Mouse (Mus musculus) hindbrain, embryonic 15.5 days (tissue): ENCODE results near the gene Bdh2. TPM values are rescaled to one million over a fixed set of nuclear protein-coding genes. Genes with fewer than 3 reads are reported as not detected.

Source experiments
- ATAC-seq: fragments of 200-750 bp; cut with Nextera tagmentation; 2 replicates; pipeline ENCODE4 v1.8.0; 2017; ENCODE audit warnings: low read depth, moderate number of reproducible peaks, moderate TSS enrichment; ENCODE audit not compliant: low FRiP score
- H3K27ac ChIP-seq: fragments of 300-500 bp; sonication (generic); replicated peaks from 2 replicates; pipeline ENCODE4 v1.5.1; 2015; ENCODE audit warnings: mild to moderate bottlenecking, inconsistent platforms
- H3K27me3 ChIP-seq: fragments of 300-500 bp; sonication (generic); 2 replicates; pipeline ENCODE4 v1.6.1; 2015; ENCODE audit warnings: control low read depth, inconsistent platforms
- H3K36me3 ChIP-seq: fragments of 300-500 bp; sonication (generic); 2 replicates; pipeline ENCODE4 v1.6.1; 2015; ENCODE audit warnings: control low read depth, inconsistent platforms
- H3K4me1 ChIP-seq: fragments of 300-500 bp; sonication (generic); replicated peaks from 2 replicates; pipeline ENCODE4 v1.6.1; 2015; ENCODE audit warnings: control low read depth, inconsistent platforms
- H3K4me2 ChIP-seq: fragments of 300-500 bp; sonication (generic); 2 replicates; pipeline ENCODE4 v1.6.1; 2015; ENCODE audit warnings: moderate library complexity, mild to moderate bottlenecking, inconsistent platforms
- H3K4me3 ChIP-seq: fragments of 300-500 bp; sonication (generic); 2 replicates; pipeline ENCODE4 v1.5.1; 2015; ENCODE audit warnings: mild to moderate bottlenecking, inconsistent platforms
- H3K9ac ChIP-seq: fragments of 300-500 bp; sonication (generic); 2 replicates; pipeline ENCODE4 v1.6.1; 2015; ENCODE audit warnings: inconsistent platforms
- H3K9me3 ChIP-seq: fragments of 300-500 bp; sonication (generic); 2 replicates; pipeline ENCODE4 v1.6.1; 2016; ENCODE audit warnings: control low read depth, inconsistent platforms
- WGBS: fragments of 180-500 bp; shearing (Covaris S2); methylation state at CpG from one replicate; pipeline ENCODE4 v1.1.7; 2015; 5-methylcytosine and 5-hydroxymethylcytosine counted together
- polyA plus RNA-seq: library from polyadenylated mRNA; unstranded; fragments of >200 nt; fragmentation: Nextera tagmentation; extraction: Ambion mirVana; gene quantifications from 2 replicates; pipeline ENCODE4 v1.2.1, GENCODE M21; 2015

Gene Bdh2
- polyA plus RNA-seq: 3.5 and 3.6 TPM in 2 replicates

GRCm38 (mm10) chr3:135280669-135281415 is at the start of gene Bdh2:
Gene Bdh2, plus strand, starts transcription at chr3:135281221.
- Histone ChIP-seq H3K4me3 (no peak within 1 kb of the TSS), H3K9ac (peak within 1 kb of the TSS; percentile 22; the same call in 1 of the 2 replicates), H3K27ac (peak within 1 kb of the TSS; percentile 56), H3K36me3 (no peaks in the 10 kb centered on the region), H3K4me1 (peaks cover 5% of the 10 kb centered on the region; the same call in 1 of the 2 replicates), H3K4me2 (peak within 1 kb of the TSS; percentile 24; the same call in 1 of the 2 replicates), H3K9me3 (no peaks in the 10 kb centered on the region), H3K27me3 (no peaks in the 10 kb centered on the region)
- peak; percentile 92 for ATAC-seq
- WGBS: 24% methylated on average over 14 of the region's 14 CpGs

DNA sequence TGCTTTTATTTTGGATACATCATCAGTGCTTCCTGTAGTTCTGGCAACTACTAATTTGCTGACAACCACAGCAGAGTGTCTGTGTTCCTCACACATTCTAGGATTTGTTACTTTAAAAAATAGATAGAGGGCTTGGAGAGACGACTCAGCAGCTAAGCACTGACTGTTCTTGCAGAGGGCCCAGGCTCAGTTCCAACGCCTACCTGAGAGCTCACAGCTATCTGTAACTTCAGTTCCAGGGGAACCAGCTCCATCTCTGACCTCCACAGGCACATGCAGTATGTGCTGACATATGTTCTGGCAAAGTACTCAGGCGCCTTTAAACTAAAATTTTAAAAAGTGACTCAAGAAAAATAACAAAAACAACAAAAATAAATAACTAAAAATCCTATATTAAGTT is 49.0 kb upstream of the Bdh2 start:
- H3K4me1 ChIP-seq: no peaks in the 10 kb centered on the region
- no peak overlapping the region for H3K9ac ChIP-seq
- no peaks in the 10 kb centered on the region for H3K9me3 ChIP-seq
- H3K36me3 ChIP-seq: no peaks in the 10 kb centered on the region
- 88% methylated on average over 3 of the region's 3 CpGs for WGBS
- H3K4me2 ChIP-seq: no peak overlapping the region
- no peaks in the 10 kb centered on the region for H3K27me3 ChIP-seq
- no peak overlapping the region for H3K4me3 ChIP-seq
- H3K27ac ChIP-seq: no peak overlapping the region
- ATAC-seq: no peak

GRCm38 (mm10) chr3:135232462-135232861 is 48.6 kb upstream of the Bdh2 start:
- Histone ChIP-seq H3K4me3 (no peak overlapping the region), H3K27ac (no peak overlapping the region), H3K27me3 (no peaks in the 10 kb centered on the region), H3K9me3 (no peaks in the 10 kb centered on the region), H3K36me3 (no peaks in the 10 kb centered on the region), H3K9ac (no peak overlapping the region), H3K4me1 (no peaks in the 10 kb centered on the region), H3K4me2 (no peak overlapping the region)
- ATAC-seq: no peak
- 96% methylated on average over 3 of the region's 3 CpGs for WGBS

DNA sequence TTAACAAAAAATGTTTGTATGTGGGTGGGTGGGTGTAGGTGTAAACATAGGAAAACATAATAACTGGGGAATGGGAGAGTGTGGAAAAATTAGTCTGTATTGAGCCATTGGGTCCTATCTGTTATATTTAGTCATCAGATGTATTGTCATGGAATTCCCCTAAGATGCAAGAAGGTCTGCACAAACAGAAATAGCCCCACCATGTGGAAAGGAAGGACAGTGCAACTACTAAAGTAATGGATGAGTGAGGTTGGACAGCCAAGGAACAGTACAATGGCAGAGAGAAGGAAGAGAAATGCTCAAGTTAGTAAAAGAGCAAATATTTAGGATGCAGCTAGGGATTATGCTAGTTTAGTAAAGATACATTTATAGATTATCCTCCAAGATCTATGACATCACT is 35.3 kb upstream of the Bdh2 start:
- no peaks in the 10 kb centered on the region for H3K4me1 ChIP-seq
- H3K27ac ChIP-seq: no peak overlapping the region
- peaks cover 2% of the 10 kb centered on the region; the same call in 1 of the 2 replicates for H3K36me3 ChIP-seq
- ATAC-seq: no peak
- H3K27me3 ChIP-seq: no peaks in the 10 kb centered on the region
- no peak overlapping the region for H3K4me3 ChIP-seq
- H3K9ac ChIP-seq: no peak overlapping the region
- no peaks in the 10 kb centered on the region for H3K9me3 ChIP-seq
- H3K4me2 ChIP-seq: no peak overlapping the region

- Histone ChIP-seq H3K4me2 (no peak overlapping the region), H3K9me3 (no peaks in the 10 kb centered on the region), H3K27ac (no peak overlapping the region), H3K4me1 (no peaks in the 10 kb centered on the region), H3K4me3 (no peak overlapping the region), H3K36me3 (peaks cover 2% of the 10 kb centered on the region; the same call in 1 of the 2 replicates), H3K27me3 (no peaks in the 10 kb centered on the region), H3K9ac (no peak overlapping the region)
- no peak for ATAC-seq
- 93% methylated on average over 6 of the region's 6 CpGs for WGBS
These were observed 34.2 kb upstream of the Bdh2 start for GRCm38 (mm10) chr3:135246828-135247227.

GRCm38 (mm10) chr3:135249104-135249503 is 31.9 kb upstream of the Bdh2 start:
- Histone ChIP-seq H3K4me2 (no peak overlapping the region), H3K9ac (no peak overlapping the region), H3K27me3 (no peaks in the 10 kb centered on the region), H3K4me3 (no peak overlapping the region), H3K4me1 (no peaks in the 10 kb centered on the region), H3K9me3 (no peaks in the 10 kb centered on the region), H3K36me3 (peaks cover 2% of the 10 kb centered on the region; the same call in 1 of the 2 replicates), H3K27ac (no peak overlapping the region)
- 0 out of 2 replicates have a peak, but pooled peaks have one; percentile 63 for ATAC-seq
- 86% methylated on average over 6 of the region's 6 CpGs for WGBS

GRCm38 (mm10) chr3:135251825-135252224 is 29.2 kb upstream of the Bdh2 start:
- Histone ChIP-seq H3K9me3 (no peaks in the 10 kb centered on the region), H3K4me1 (no peaks in the 10 kb centered on the region), H3K4me2 (no peak overlapping the region), H3K9ac (no peak overlapping the region), H3K4me3 (no peak overlapping the region), H3K36me3 (peaks cover 2% of the 10 kb centered on the region; the same call in 1 of the 2 replicates), H3K27me3 (no peaks in the 10 kb centered on the region), H3K27ac (no peak overlapping the region)
- WGBS: 91% methylated on average over 6 of the region's 6 CpGs
- ATAC-seq: no peak

DNA sequence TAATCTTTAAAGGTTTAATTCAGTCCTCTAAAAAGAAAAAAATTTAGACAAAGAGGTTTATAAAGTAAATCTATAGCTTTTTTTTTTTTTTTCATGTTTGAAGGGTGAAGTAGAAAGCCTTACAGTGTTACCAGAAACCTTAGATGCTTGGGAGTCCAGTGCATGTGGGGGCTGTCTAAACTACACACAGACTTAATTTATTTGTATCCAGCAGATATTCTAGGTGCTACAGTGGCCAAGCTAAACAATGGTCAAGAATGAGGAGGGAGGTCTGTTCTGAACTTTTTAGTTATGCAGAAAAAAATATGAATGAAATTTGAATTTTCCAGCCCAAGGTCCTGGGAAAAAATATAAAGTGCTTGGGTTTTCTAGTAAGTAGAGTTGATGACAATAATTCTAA is 26.2 kb upstream of the Bdh2 start:
- no peak for ATAC-seq
- no peak overlapping the region for H3K4me2 ChIP-seq
- no peaks in the 10 kb centered on the region for H3K36me3 ChIP-seq
- H3K9ac ChIP-seq: no peak overlapping the region
- no peak overlapping the region for H3K27ac ChIP-seq
- no peaks in the 10 kb centered on the region for H3K4me1 ChIP-seq
- H3K4me3 ChIP-seq: no peak overlapping the region
- no peaks in the 10 kb centered on the region for H3K9me3 ChIP-seq
- no peaks in the 10 kb centered on the region for H3K27me3 ChIP-seq

DNA sequence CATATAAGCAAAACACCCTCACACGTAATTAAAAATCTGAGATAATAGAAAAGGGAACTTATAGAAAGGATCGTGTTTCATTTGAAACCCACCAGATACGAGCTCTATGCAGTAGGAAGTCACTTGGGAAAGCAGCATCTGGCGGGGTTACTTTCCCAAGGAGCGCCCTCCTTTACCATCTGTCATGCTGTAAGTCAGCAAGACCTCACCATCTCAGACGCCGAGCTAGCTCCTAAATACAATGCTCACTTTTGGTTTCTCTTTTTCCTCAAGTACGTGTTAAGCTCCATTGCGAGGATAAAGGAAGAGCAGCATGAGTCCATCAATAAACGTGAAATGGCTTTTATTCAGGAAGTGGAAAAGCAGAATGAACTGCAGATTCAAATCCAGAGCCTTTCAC is 22.1 kb upstream of the Bdh2 start:
- Histone ChIP-seq H3K9ac (no peak overlapping the region), H3K27ac (no peak overlapping the region), H3K4me2 (no peak overlapping the region), H3K4me3 (no peak overlapping the region), H3K36me3 (no peaks in the 10 kb centered on the region), H3K9me3 (no peaks in the 10 kb centered on the region), H3K27me3 (no peaks in the 10 kb centered on the region), H3K4me1 (no peaks in the 10 kb centered on the region)
- ATAC-seq: no peak
- WGBS: 85% methylated on average over 10 of the region's 10 CpGs

GRCm38 (mm10) chr3:135260233-135260632 is 20.8 kb upstream of the Bdh2 start:
- Histone ChIP-seq H3K4me2 (no peak overlapping the region), H3K9ac (no peak overlapping the region), H3K9me3 (no peaks in the 10 kb centered on the region), H3K27ac (no peak overlapping the region), H3K4me1 (no peaks in the 10 kb centered on the region), H3K36me3 (no peaks in the 10 kb centered on the region), H3K27me3 (no peaks in the 10 kb centered on the region), H3K4me3 (no peak overlapping the region)
- no peak for ATAC-seq
- 87% methylated on average over 7 of the region's 7 CpGs for WGBS

DNA sequence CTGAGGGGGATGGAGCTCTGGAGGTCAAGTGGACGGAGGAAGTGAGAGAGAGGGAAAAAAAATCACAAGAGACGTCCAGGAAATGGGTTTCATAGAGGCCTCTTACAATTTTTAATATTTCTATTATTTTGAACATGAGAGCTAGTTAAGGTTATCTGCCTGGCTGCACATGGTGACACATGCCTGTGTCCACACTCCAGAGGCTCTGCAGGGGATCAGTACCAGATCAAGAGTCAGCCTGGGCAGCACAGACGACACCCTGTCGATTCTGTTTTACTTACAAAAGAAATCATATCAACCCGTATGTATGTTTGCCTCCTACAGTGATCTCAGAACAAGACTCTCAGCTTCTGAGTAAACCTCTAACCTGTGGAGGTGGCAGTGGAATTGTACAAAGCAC is 12.4 kb upstream of the Bdh2 start:
- Histone ChIP-seq H3K27me3 (no peaks in the 10 kb centered on the region), H3K27ac (no peak overlapping the region), H3K4me3 (no peak overlapping the region), H3K36me3 (no peaks in the 10 kb centered on the region), H3K9ac (no peak overlapping the region), H3K4me2 (no peak overlapping the region), H3K4me1 (no peaks in the 10 kb centered on the region), H3K9me3 (no peaks in the 10 kb centered on the region)
- ATAC-seq: no peak
- WGBS: 89% methylated on average over 5 of the region's 5 CpGs

- ATAC-seq: no peak
- 92% methylated on average over 10 of the region's 10 CpGs for WGBS
- no peaks in the 10 kb centered on the region for H3K4me1 ChIP-seq
- H3K9ac ChIP-seq: no peak overlapping the region
- no peak overlapping the region for H3K4me3 ChIP-seq
- H3K4me2 ChIP-seq: no peak overlapping the region
- H3K36me3 ChIP-seq: no peaks in the 10 kb centered on the region
- no peaks in the 10 kb centered on the region for H3K27me3 ChIP-seq
- no peaks in the 10 kb centered on the region for H3K9me3 ChIP-seq
- no peak overlapping the region for H3K27ac ChIP-seq
These were observed 11.5 kb upstream of the Bdh2 start for GRCm38 (mm10) chr3:135269391-135269990.
